Mouse (Mus musculus) embryonic fibroblast, embryonic 13.5 days (primary cell): ENCODE measurements around the gene Pgs1.

Source experiments
- CTCF ChIP-seq: IDR thresholded peaks from 2 replicates; pipeline ENCODE4 v1.5.1; 2011; ENCODE audit warnings: mild to moderate bottlenecking, control low read depth, low read length, moderate library complexity, borderline replicate concordance; ENCODE audit not compliant: insufficient read depth
- POLR2A ChIP-seq: IDR thresholded peaks from 2 replicates; pipeline ENCODE4 v1.6.1; 2011; ENCODE audit warnings: low read depth, mild to moderate bottlenecking, control low read depth, low read length, moderate library complexity

GRCm38 (mm10) chr11:117976081-117976582 is 10.0 kb upstream of the Pgs1 start:
- TF ChIP-seq CTCF (no peak), POLR2A (no peak)
